Mouse (Mus musculus) spleen, postnatal 36 days (tissue): ENCODE measurements around the gene Nrp2.

ENCODE experiments used
- DNase-seq, 2 experiments: peaks; one replicate each; pipeline ENCODE4 v3.0.0; 2022; ENCODE audit warnings: low spot score in 2 of 2, mixed read lengths in 1 of 2

The Nrp2 gene

GRCm38 (mm10) chr1:62703158-62704116 is at the start of gene Nrp2:
TSS of gene Nrp2 (plus strand) at chr1:62703285.
- DNase-seq: peak; percentile 67 to 68

GRCm38 (mm10) chr1:62654436-62654835 is 48.6 kb upstream of the Nrp2 start:
- DNase-seq: no peak

GRCm38 (mm10) chr1:62664960-62665645 is 38.0 kb upstream of the Nrp2 start:
- peak in 1 of 2 experiments; percentile 3 for DNase-seq

- no peak for DNase-seq
Measured at GRCm38 (mm10) chr1:62665771-62666730, 37.0 kb upstream of the Nrp2 start.

- no peak for DNase-seq
Measured at GRCm38 (mm10) chr1:62666780-62667179, 36.3 kb upstream of the Nrp2 start.

GRCm38 (mm10) chr1:62678611-62679344 is 24.3 kb upstream of the Nrp2 start:
- DNase-seq: no peak

- no peak for DNase-seq
Measured at GRCm38 (mm10) chr1:62679466-62679865, 23.6 kb upstream of the Nrp2 start.

GRCm38 (mm10) chr1:62682456-62683385 is 20.4 kb upstream of the Nrp2 start:
- no peak for DNase-seq

- DNase-seq: no peak
Measured at GRCm38 (mm10) chr1:62683498-62683897, 19.6 kb upstream of the Nrp2 start.

GRCm38 (mm10) chr1:62687511-62687910 is 15.6 kb upstream of the Nrp2 start:
- no peak for DNase-seq

GRCm38 (mm10) chr1:62691175-62691574 is 11.9 kb upstream of the Nrp2 start:
- DNase-seq: no peak

- DNase-seq: no peak
Measured at GRCm38 (mm10) chr1:62696312-62696982, 6.6 kb upstream of the Nrp2 start.

- DNase-seq: no peak
Measured at GRCm38 (mm10) chr1:62696983-62697341, 6.1 kb upstream of the Nrp2 start.

- no peak for DNase-seq
Measured at GRCm38 (mm10) chr1:62697353-62697752, 5.7 kb upstream of the Nrp2 start.

GRCm38 (mm10) chr1:62699801-62700200 is 3.3 kb upstream of the Nrp2 start:
- DNase-seq: no peak

GRCm38 (mm10) chr1:62701065-62701921 is 1.8 kb upstream of the Nrp2 start:
- peak; percentile 43 to 60 for DNase-seq

- DNase-seq: no peak
Measured at GRCm38 (mm10) chr1:62702743-62703142, 342 bp upstream of the Nrp2 start.

GRCm38 (mm10) chr1:62704117-62704888 is 1.2 kb downstream of the Nrp2 start:
- no peak for DNase-seq
